Mouse (Mus musculus): ENCODE measurements around the gene Snai1. TPM values are rescaled to one million over a fixed set of nuclear protein-coding genes. Genes with fewer than 3 reads are reported as not detected.

Gene Snai1
- polyA plus RNA-seq, 1 experiment, result 48.1 TPM

- Histone ChIP-seq H3K79me2 (ENCODE audit: control insufficient read depth, insufficient read depth) (peaks cover 22% of the 10 kb centered on the region), H3K4me3 (ENCODE audit: insufficient read depth, poor library complexity, severe bottlenecking) (no peak overlapping the region), H3K79me3 (ENCODE audit: low read depth) (peaks cover 15% of the 10 kb centered on the region), H3K27me3 (ENCODE audit: control insufficient read depth, insufficient read depth, insufficient read length) (no peaks in the 10 kb centered on the region), H3ac (ENCODE audit: control insufficient read depth, insufficient read length, low read depth) (no peak overlapping the region), H3K36me3 (ENCODE audit: control insufficient read depth, insufficient read depth) (no peaks in the 10 kb centered on the region)
- TF ChIP-seq CTCF (IDR thresholded peaks at IDR 0.05; ENCODE audit: control insufficient read depth, insufficient read depth, insufficient read length) (no peak), FOSL1 (IDR thresholded peaks at IDR 0.05; ENCODE audit: insufficient read depth, low read length, poor library complexity, severe bottlenecking) (no peak), USF1 (IDR thresholded peaks at IDR 0.05; ENCODE audit: low read depth) (no peak), MYOD1 (IDR thresholded peaks at IDR 0.05; ENCODE audit: control insufficient read depth, insufficient read length, low read depth) (no peak), MAX (IDR thresholded peaks at IDR 0.05) (no peak), MYOG (IDR thresholded peaks at IDR 0.05; ENCODE audit: control insufficient read depth, extremely low read depth, insufficient read length) (no peak), CEBPB (IDR thresholded peaks at IDR 0.05; ENCODE audit: low read depth) (no peak)
These were observed 41.6 kb upstream of the Snai1 start for GRCm38 (mm10) chr2:167496437-167496836.

- Histone ChIP-seq H3K36me3 (ENCODE audit: control insufficient read depth, insufficient read depth) (no peaks in the 10 kb centered on the region), H3K27me3 (ENCODE audit: control insufficient read depth, insufficient read depth, insufficient read length) (no peaks in the 10 kb centered on the region), H3K4me3 (ENCODE audit: insufficient read depth, poor library complexity, severe bottlenecking) (no peak overlapping the region), H3K79me2 (ENCODE audit: control insufficient read depth, insufficient read depth) (peaks cover 14% of the 10 kb centered on the region), H3K79me3 (ENCODE audit: low read depth) (peaks cover 7% of the 10 kb centered on the region), H3ac (ENCODE audit: control insufficient read depth, insufficient read length, low read depth) (no peak overlapping the region)
- TF ChIP-seq MAX (IDR thresholded peaks at IDR 0.05), result no peak
- TF ChIP-seq MYOD1 (IDR thresholded peaks at IDR 0.05; ENCODE audit: control insufficient read depth, insufficient read length, low read depth), result no peak
- TF ChIP-seq MYOG (IDR thresholded peaks at IDR 0.05; ENCODE audit: control insufficient read depth, extremely low read depth, insufficient read length), result no peak
- no peak for TF ChIP-seq CEBPB (IDR thresholded peaks at IDR 0.05; ENCODE audit: low read depth)
- TF ChIP-seq CTCF (IDR thresholded peaks at IDR 0.05; ENCODE audit: control insufficient read depth, insufficient read depth, insufficient read length), result no peak
- TF ChIP-seq FOSL1 (IDR thresholded peaks at IDR 0.05; ENCODE audit: insufficient read depth, low read length, poor library complexity, severe bottlenecking), result no peak
- TF ChIP-seq USF1 (IDR thresholded peaks at IDR 0.05; ENCODE audit: low read depth), result no peak
These were observed 40.7 kb upstream of the Snai1 start for GRCm38 (mm10) chr2:167497272-167497671.

GRCm38 (mm10) chr2:167502554-167503252 is 35.3 kb upstream of the Snai1 start:
- H3K79me3 ChIP-seq (ENCODE audit: low read depth), result peaks cover 35% of the 10 kb centered on the region
- peak overlapping the region; percentile 31 for H3ac ChIP-seq (ENCODE audit: control insufficient read depth, insufficient read length, low read depth)
- TF ChIP-seq MYOG (IDR thresholded peaks at IDR 0.05; ENCODE audit: control insufficient read depth, extremely low read depth, insufficient read length) (no peak), MAX (IDR thresholded peaks at IDR 0.05) (no peak), CTCF (IDR thresholded peaks at IDR 0.05; ENCODE audit: control insufficient read depth, insufficient read depth, insufficient read length) (no peak), MYOD1 (IDR thresholded peaks at IDR 0.05; ENCODE audit: control insufficient read depth, insufficient read length, low read depth) (no peak), FOSL1 (IDR thresholded peaks at IDR 0.05; ENCODE audit: insufficient read depth, low read length, poor library complexity, severe bottlenecking) (no peak), USF1 (IDR thresholded peaks at IDR 0.05; ENCODE audit: low read depth) (no peak), CEBPB (IDR thresholded peaks at IDR 0.05; ENCODE audit: low read depth) (no peak)
- H3K27me3 ChIP-seq (ENCODE audit: control insufficient read depth, insufficient read depth, insufficient read length), result no peaks in the 10 kb centered on the region
- H3K36me3 ChIP-seq (ENCODE audit: control insufficient read depth, insufficient read depth), result peaks cover 20% of the 10 kb centered on the region
- H3K4me3 ChIP-seq (ENCODE audit: insufficient read depth, poor library complexity, severe bottlenecking), result peak overlapping the region; percentile 89
- peaks cover 43% of the 10 kb centered on the region for H3K79me2 ChIP-seq (ENCODE audit: control insufficient read depth, insufficient read depth)

GRCm38 (mm10) chr2:167503253-167503895 is 34.6 kb upstream of the Snai1 start:
- Histone ChIP-seq H3K27me3 (ENCODE audit: control insufficient read depth, insufficient read depth, insufficient read length) (no peaks in the 10 kb centered on the region), H3K79me2 (ENCODE audit: control insufficient read depth, insufficient read depth) (peaks cover 50% of the 10 kb centered on the region), H3K4me3 (ENCODE audit: insufficient read depth, poor library complexity, severe bottlenecking) (peak overlapping the region; percentile 89), H3ac (ENCODE audit: control insufficient read depth, insufficient read length, low read depth) (peak overlapping the region; percentile 93), H3K79me3 (ENCODE audit: low read depth) (peaks cover 40% of the 10 kb centered on the region), H3K36me3 (ENCODE audit: control insufficient read depth, insufficient read depth) (peaks cover 25% of the 10 kb centered on the region)
- TF ChIP-seq CTCF (IDR thresholded peaks at IDR 0.05; ENCODE audit: control insufficient read depth, insufficient read depth, insufficient read length) (no peak), FOSL1 (IDR thresholded peaks at IDR 0.05; ENCODE audit: insufficient read depth, low read length, poor library complexity, severe bottlenecking) (no peak), MYOG (IDR thresholded peaks at IDR 0.05; ENCODE audit: control insufficient read depth, extremely low read depth, insufficient read length) (no peak), MYOD1 (IDR thresholded peaks at IDR 0.05; ENCODE audit: control insufficient read depth, insufficient read length, low read depth) (no peak)

GRCm38 (mm10) chr2:167503896-167504349 is 34.1 kb upstream of the Snai1 start:
- Histone ChIP-seq H3K4me3 (ENCODE audit: insufficient read depth, poor library complexity, severe bottlenecking) (peak overlapping the region; percentile 89), H3K79me3 (ENCODE audit: low read depth) (peaks cover 45% of the 10 kb centered on the region), H3ac (ENCODE audit: control insufficient read depth, insufficient read length, low read depth) (peak overlapping the region; percentile 93), H3K27me3 (ENCODE audit: control insufficient read depth, insufficient read depth, insufficient read length) (no peaks in the 10 kb centered on the region), H3K79me2 (ENCODE audit: control insufficient read depth, insufficient read depth) (peaks cover 55% of the 10 kb centered on the region), H3K36me3 (ENCODE audit: control insufficient read depth, insufficient read depth) (peaks cover 30% of the 10 kb centered on the region)
- no peak for TF ChIP-seq MYOG (IDR thresholded peaks at IDR 0.05; ENCODE audit: control insufficient read depth, extremely low read depth, insufficient read length)
- TF ChIP-seq FOSL1 (IDR thresholded peaks at IDR 0.05; ENCODE audit: insufficient read depth, low read length, poor library complexity, severe bottlenecking), result no peak
- TF ChIP-seq CTCF (IDR thresholded peaks at IDR 0.05; ENCODE audit: control insufficient read depth, insufficient read depth, insufficient read length), result no peak
- no peak for TF ChIP-seq CEBPB (IDR thresholded peaks at IDR 0.05; ENCODE audit: low read depth)
- no peak for TF ChIP-seq USF1 (IDR thresholded peaks at IDR 0.05; ENCODE audit: low read depth)
- no peak for TF ChIP-seq MAX (IDR thresholded peaks at IDR 0.05)
- no peak for TF ChIP-seq MYOD1 (IDR thresholded peaks at IDR 0.05; ENCODE audit: control insufficient read depth, insufficient read length, low read depth)
